Mouse (Mus musculus): ENCODE data around the gene Snrnp200.
"Not testable (repeated sequence)": the region's sequence is repeated elsewhere in the genome, so short reads cannot be mapped to it uniquely, and the experiment has no call there.

Snrnp200 gene

DNA sequence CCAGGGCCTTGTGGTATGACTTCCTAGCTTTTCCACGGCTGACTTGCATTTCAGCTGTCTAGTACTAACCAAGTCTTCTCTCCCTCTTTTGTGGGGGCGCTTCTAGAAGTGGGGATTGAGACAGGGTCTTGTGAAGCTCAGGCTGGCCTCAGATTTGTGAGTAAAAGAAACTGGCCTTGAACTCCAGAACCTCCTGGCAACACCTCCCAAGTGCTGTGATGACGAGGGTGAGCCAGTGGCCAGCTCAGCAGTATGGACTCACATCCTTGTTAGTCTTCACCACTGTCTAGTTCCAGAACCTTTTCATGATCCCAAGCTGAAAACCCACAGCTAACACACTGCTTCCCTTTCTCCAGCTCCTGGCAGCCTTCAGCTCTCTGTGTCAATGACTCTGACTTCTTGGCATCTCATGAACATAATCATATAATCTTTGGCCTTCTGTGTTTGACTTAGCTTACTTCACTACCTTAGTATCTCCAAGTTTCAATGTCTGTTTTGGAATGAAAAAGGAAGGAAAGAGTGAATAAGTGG, 46.5 kb downstream of the Snrnp200 start:
- DNase-seq, result no peak

DNA sequence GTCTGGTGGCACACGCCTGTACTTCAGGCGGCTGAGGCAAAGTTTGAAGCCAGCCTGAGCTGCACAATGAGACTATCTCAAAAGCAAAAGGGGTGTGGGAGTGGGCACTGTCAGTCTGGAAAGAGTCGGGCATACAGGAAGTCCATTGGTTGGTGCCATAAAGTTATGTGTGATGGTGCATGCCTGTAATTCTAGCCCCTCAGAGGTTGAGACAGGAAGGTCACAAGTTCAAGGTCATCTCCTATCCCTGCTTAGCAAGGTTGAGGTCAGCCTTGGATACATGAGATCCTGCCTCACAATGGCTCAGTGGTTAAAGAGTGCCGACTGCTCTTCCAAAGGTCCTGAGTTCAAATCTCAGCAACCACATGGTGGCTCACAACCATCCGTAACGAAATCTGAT, 47.1 kb downstream of the Snrnp200 start:
- no peak for DNase-seq

DNA sequence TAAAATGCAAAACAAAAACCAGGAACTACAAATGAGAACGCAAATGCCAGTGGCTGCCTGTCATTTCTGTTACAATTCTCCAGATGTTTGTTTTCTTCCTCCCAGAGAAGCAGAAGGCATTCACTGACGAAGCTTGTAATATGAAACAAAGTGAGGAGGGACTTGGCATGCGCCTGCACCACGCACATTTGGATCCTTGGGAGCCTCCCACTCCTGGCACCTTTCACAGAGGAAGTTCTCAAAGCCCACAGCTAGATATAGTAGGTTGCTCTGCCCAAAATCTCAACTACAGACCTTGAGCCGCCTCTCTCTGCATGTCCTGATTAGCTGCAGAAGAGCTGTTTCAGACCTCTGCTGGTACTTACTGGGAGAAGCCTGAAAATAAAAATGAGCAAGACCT, 51.2 kb downstream of the Snrnp200 start:
- DNase-seq, result no peak

DNA sequence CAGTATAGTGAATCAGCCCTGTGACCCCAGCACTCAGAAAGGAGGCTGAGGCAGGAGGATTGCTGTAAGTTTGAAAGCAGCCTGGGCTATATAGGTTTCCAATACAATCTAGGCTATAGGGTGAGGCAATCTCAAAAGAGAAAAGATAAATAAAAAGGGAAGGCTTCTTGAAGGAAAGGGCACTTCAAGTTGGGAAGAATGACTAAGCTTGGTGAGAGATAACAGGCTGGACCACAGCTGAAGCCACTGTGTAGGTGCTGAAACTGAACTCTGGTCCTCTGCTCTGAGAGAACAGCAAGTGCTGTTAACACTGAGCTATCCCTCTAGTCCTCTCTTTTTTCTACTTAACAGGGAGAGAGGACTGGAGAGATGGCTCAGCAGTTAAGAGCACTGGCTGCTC, 54.3 kb downstream of the Snrnp200 start:
- no peak for DNase-seq

DNA sequence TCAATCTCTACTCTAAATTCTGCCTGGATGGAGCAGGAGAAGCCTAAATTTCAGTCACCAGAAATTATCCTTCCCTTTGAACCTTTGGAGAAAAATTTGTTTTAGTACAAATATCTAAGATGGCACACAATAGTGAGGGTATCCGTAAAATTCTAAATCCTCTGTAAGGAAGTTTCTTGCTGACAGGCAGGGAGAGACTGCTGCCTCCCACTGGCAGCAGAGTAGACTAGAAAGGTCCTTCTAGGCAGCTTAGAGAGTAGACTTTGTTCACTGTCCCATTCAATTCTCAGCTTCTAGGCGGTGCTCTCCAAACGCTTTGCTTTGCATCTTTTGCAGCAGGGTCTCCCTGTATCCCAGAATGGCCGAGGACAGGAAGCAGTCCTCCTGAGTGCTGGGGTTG, 59.7 kb downstream of the Snrnp200 start:
- DNase-seq, result no peak

DNA sequence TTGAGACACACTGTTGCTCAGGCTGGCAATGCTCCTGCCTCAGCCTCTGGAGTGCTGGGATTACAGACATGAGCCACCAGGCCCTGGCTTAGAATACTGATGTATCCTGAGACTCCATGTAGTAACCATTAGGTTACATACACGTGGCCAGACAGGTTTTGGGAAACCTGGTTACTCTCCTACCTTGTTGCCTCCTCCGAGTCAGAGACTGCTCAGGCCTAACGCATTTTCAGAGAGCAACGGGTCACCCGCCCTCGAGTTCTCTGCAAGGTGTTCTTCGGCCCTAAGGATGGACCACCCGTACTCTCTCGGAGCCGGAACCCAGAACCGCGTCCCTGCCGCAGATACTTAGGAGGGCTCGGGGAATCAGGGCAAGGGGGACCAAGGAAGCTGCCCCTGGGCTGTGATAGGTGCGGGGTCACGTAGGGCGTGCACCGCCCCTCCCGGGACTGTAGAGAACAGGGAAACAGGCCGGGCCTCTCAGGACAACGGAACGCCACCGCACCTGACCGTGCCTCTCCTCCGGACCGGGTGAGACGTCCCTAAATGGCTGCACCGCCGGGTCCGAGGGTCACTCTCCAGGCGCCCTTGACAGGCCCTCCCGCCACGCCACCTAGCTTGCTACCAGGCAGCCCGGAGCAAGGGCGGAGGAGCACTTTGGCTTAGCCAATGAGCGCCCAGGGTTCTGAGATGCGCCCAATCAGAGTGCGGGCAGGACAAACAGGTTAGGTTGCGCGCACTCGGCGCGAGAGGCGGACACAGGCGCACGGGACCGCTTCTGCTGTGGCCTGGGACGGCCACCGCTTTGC, 61.5 kb downstream of the Snrnp200 start, which contains the start of gene Stard7:
TSS of gene Stard7 (plus strand) at position 728 of the 809 bp plus-strand sequence.
- DNase-seq, result peak; percentile 96

DNA sequence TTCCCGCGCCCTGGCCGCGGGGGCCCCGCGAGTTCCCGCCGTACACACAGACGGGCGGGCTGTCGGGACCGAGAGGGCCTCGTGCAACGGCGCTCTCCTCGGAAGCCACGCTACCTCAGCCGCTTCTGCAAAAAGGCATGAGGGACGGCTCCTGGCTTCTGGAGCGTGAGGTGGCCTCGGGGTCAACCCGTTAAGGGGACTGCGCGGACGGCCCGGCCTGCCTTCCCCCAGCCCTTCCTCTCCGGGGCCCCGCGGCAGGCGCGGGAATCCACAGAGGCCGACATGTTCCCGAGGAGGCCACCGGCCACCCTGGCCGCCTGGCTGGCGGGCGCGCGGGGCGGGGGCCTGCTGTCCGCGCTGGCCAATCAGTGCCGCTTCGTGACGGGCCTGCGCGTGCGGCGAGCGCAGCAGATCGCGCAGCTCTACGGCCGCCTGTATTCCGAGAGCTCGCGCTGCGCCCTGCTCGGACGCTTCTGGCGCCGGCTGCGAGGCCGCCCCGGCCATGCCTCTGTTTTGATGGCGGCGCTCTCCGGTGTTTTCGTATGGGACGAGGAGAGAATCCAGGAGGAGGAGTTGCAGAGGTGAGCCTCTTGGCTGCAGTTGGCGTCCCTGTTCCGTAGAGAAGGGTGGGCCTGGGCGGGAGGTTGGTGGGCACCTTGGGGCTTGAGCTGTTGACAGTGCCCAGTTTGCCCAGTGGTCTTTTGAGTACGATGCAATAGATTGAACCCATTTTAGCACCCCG, 62.3 kb downstream of the Snrnp200 start:
- DNase-seq, result peak; percentile 91

DNA sequence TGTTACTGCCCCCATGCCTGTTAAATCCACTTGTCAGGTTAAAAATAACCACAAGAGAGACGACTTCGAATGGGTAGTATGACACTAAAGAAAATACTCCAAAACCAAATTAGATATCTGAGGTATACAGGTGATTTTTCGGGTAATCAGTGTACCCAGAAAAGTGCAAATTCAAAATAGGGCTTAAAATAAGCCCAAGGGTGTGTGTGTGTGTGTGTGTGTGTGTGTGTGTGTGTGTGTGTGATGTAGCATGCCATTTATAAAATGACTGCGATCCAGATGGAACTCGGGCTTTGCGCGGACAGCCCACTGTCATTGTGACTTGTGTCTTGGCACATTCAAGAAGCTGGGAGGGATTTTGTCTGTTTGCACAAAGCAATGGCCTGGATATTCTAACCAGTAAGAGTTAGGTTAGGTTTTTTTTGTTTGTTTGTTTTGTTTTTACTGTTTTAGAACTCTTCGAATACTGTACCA, 62.9 kb downstream of the Snrnp200 start:
- DNase-seq, result no peak

DNA sequence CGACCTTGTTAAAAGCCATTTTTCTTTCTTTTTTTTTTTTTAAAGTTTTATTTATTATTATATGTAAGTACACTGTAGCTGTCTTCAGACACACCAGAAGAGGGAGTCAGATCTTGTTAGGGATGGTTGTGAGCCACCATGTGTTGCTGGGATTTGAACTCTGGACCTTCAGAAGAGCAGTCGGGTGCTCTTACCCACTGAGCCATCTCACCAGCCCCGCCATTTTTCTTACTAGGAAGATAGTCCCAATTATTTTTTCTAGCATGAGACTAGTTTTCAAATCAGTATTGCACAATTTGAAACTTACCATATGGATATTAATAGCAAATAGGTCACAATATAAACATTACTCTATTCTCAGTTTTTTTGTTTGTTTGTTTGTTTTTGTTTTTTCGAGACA, 63.9 kb downstream of the Snrnp200 start:
- DNase-seq, result not testable (repeated sequence)

DNA sequence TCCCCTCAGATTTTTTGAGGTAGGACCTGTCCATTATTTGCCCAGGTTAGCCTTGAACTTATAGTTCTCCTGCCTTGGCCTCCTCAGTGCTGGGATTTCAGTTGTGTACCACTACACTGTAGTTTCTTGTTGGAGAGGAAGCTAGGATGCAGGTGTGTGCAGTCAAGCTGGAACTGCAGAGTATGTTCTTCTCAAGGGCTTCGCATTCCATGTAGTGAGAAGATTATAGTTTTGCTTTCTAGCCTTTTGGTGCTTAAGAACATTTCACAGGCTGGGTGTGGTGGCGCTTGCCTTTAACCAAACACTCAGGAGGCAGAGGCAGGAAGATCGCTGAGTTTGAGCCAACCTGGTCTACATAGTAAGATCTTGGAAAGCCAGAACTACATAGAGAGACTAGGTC, 64.6 kb downstream of the Snrnp200 start:
- DNase-seq, result no peak

DNA sequence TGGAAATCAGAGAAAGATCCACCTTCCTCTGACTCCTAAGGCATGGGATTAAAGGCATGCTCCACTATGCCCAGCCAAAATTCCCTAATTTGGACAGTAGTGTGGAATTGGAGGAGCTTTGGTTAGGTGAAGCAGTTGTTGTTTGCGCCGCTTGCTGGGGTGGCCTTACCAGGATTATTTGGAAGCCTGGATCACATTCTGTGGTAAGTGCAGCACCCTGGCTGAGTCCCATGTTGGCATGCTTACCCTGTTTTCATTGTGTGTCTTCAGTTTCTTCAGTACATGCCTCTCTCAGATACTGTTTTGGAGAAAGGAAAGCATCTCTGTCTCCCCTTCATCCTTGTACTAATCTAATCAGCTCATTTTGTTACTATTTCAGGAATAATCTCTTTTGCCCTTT, 66.4 kb downstream of the Snrnp200 start:
- DNase-seq, result no peak

DNA sequence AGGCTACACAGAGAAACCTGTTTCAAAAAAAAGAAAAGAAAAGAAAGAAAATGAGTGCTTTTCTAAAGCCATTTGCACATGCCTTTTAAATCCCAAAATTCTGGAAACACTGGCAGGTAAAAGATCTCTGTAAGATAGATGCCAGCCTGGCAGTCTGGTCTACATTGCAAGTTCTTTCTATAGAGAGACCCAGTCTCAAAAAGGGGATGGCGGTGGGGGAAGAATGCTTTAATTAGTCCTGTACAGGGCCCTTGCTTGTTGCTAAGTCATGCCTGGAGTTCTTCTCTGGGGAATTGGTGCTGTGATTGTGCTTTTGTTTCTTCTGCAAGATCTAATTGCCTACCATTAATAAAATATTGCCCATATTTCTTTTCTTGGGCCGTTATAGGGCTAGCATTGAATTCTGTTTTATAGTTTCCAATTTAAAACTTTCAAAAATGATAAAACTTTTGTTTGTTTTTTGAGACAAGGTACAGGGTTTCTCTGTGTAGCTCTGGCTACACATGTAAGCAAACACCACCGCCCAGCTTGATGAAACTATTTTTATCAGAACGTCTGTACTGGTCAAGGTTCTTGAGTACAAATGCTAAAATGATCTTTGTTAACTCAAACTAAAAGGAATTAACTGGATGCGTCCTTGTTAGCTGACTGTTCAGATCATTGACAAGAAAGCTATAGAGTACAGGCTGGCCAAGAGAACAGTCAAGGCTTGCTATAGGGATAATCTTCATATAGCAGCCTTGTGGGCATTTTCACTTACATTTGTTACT, 67.5 kb downstream of the Snrnp200 start:
- no peak for DNase-seq

DNA sequence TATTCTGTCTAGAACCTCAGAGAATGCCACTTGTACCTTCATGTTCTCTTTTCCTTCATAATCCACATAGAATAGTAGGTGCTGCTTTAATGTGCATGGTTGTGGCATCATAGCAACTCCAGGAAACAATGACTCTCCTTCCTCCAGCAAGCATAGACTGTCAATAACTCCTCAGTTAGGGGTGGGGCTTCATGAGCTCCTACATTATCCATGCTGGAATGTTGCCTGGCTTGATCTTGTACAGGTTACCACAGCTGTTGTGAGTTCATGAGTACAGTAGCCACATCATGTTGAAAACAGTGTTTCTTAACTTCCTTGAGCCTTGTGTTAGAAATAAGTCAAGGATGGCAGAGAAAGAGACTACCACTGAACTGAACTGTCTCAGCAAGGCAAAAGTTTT, 70.0 kb downstream of the Snrnp200 start:
- no peak for DNase-seq

Measured in right cerebral cortex, postnatal 25 days (tissue).